In the genomic region with DNA sequence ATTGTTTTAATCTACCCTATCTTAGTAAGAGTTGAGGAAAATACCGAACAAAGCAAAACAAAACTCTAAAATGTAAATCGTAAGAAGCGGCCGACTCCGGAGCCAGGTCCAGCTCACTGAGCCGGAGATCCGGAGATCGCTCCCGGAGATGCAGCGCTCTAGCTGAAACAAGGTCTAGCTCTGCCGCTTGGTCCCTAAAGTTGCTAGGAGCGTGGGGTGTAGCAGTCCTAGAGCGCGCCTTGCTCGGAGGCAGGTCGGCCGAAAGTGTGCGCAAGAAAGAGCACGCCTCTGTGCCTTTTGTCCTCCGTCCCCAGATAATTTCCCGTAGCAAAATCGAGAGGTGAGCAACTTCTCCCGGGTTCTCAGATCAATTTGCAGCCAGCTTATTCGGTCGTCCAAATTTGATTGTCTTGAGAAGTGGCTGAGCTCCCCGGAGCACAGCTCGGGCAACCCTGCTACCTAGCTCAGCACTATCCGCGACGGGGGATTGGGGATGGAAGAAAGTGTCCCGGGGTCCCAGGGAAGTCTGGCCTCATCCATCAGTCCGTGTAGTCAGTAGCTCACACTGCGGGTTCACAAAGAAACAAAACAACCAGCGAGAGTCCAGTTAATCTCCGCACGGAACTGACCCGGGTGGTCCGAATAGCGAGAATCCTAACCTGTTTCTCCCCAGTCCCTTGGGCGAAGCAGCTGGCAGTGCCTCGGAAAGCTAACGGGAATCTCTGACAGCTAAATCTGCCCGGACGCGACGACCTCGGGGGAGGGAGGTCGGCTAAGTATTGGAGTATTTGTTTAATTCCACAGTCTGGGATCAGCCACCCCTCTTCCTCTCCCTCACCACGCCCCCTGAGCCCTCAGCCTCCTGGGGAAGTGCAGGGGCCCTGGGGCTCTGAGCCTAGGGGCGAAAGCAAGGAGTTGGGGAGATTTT, we compare ENCODE assay signal across 8 mouse cellular contexts. TPM values are rescaled to one million over a fixed set of nuclear protein-coding genes. Genes with fewer than 3 reads are reported as not detected.
DNase-seq lines count a peak whose midpoint lies in the region; ATAC-seq and TF ChIP-seq lines count a peak whose summit lies in the region.

No protein-coding gene starts in this region.

- no peak for DNase-seq in heart, postnatal 14 days
- peak; percentile 53 for DNase-seq in brain, embryonic 14.5 days (ENCODE audit: low read depth)
- DNase-seq in hindbrain, embryonic 11.5 days (ENCODE audit: low spot score): peak; percentile 66
- no peak for DNase-seq in frontal cortex, postnatal 10 days (ENCODE audit: low spot score in 2 of 2)
- DNase-seq in thymus, postnatal 25 days: no peak
- DNase-seq in cerebellum, postnatal 4 days (ENCODE audit: low spot score in 2 of 2): no peak

- under 1% methylated on average over 50 of the region's 50 CpGs for WGBS in heart, embryonic 13.5 days
- under 1% methylated on average over 50 of the region's 50 CpGs for WGBS in hindbrain, embryonic 11.5 days
- under 1% methylated on average over 50 of the region's 50 CpGs for WGBS in midbrain, embryonic 15.5 days

- peaks cover 14% of the 10 kb centered on the region for H3K4me1 ChIP-seq in heart, embryonic 13.5 days
- H3K4me1 ChIP-seq in hindbrain, embryonic 11.5 days (replicated peaks; ENCODE audit: control insufficient read depth, insufficient read depth, low read length): no peaks in the 10 kb centered on the region; the same call in 1 of the 2 replicates
- peaks cover 5% of the 10 kb centered on the region; the same call in 1 of the 2 replicates for H3K4me1 ChIP-seq in midbrain, embryonic 15.5 days

- TF ChIP-seq POLR2A in brain, embryonic 14.5 days (IDR thresholded peaks at IDR 0.05; ENCODE audit: borderline replicate concordance, extremely low read depth, insufficient read depth, insufficient read length, poor library complexity, severe bottlenecking): no peak

- H3K27ac ChIP-seq in heart, embryonic 13.5 days (replicated peaks): no peak overlapping the region
- no peak overlapping the region for H3K27ac ChIP-seq in hindbrain, embryonic 11.5 days (ENCODE audit: low read depth, low read length)
- no peak overlapping the region for H3K27ac ChIP-seq in midbrain, embryonic 15.5 days

- intact Hi-C loops in heart, postnatal 14 days (cut with DNase I): no loop called here

- H3K4me2 ChIP-seq in heart, embryonic 13.5 days: peak overlapping the region; percentile 57
- peak overlapping the region; percentile 22; the same call in 1 of the 2 replicates for H3K4me2 ChIP-seq in hindbrain, embryonic 11.5 days (replicated peaks; ENCODE audit: low read depth, low read length)
- no peak overlapping the region for H3K4me2 ChIP-seq in midbrain, embryonic 15.5 days

- H3K9ac ChIP-seq in heart, embryonic 13.5 days: no peak overlapping the region
- no peak overlapping the region for H3K9ac ChIP-seq in hindbrain, embryonic 11.5 days (ENCODE audit: low read depth, low read length)
- no peak overlapping the region for H3K9ac ChIP-seq in midbrain, embryonic 15.5 days

- no peak for TF ChIP-seq CTCF in brain, embryonic 14.5 days (IDR thresholded peaks at IDR 0.05; ENCODE audit: borderline replicate concordance, extremely low read depth, insufficient read depth, insufficient read length)

- ATAC-seq in heart, embryonic 13.5 days (ENCODE audit: extremely low read depth, insufficient number of reproducible peaks, low FRiP score, low TSS enrichment): no peak
- ATAC-seq in hindbrain, embryonic 11.5 days (ENCODE audit: low FRiP score): peak; percentile 28; the same call in 1 of the 2 replicates
- no peak for ATAC-seq in midbrain, embryonic 15.5 days (replicated peaks)

- no peaks in the 10 kb centered on the region for H3K36me3 ChIP-seq in heart, embryonic 13.5 days
- H3K36me3 ChIP-seq in hindbrain, embryonic 11.5 days (ENCODE audit: control insufficient read depth, insufficient read depth, low read length): no peaks in the 10 kb centered on the region
- H3K36me3 ChIP-seq in midbrain, embryonic 15.5 days (replicated peaks): no peaks in the 10 kb centered on the region

- peaks cover 98% of the 10 kb centered on the region for H3K27me3 ChIP-seq in heart, embryonic 13.5 days (replicated peaks)
- peaks cover 95% of the 10 kb centered on the region for H3K27me3 ChIP-seq in hindbrain, embryonic 11.5 days (ENCODE audit: control insufficient read depth, insufficient read depth, low read length)
- H3K27me3 ChIP-seq in midbrain, embryonic 15.5 days (replicated peaks): peaks cover 86% of the 10 kb centered on the region

- no peaks in the 10 kb centered on the region for H3K9me3 ChIP-seq in heart, embryonic 13.5 days
- H3K9me3 ChIP-seq in hindbrain, embryonic 11.5 days (ENCODE audit: control insufficient read depth, low read length): no peaks in the 10 kb centered on the region
- H3K9me3 ChIP-seq in midbrain, embryonic 15.5 days: no peaks in the 10 kb centered on the region

- H3K4me3 ChIP-seq in heart, embryonic 13.5 days: peak overlapping the region; percentile 38
- H3K4me3 ChIP-seq in hindbrain, embryonic 11.5 days (ENCODE audit: low read depth, low read length): peak overlapping the region; percentile 10; the same call in 1 of the 2 replicates
- 0 out of 2 replicates have a peak overlapping the region, but pooled peaks have one; percentile 4 for H3K4me3 ChIP-seq in midbrain, embryonic 15.5 days

RNA-seq across cellular contexts. Expression of gene Tbx15, which starts 0.9 kb away (rescaled TPM):
- 0.09 and 0.14 TPM in 2 replicates for polyA plus RNA-seq in heart, embryonic 13.5 days (2015; fragmentation: Nextera tagmentation; extraction: Ambion mirVana)
- under 1 TPM; 0.10 to 0.48 TPM for total RNA-seq in heart, postnatal 14 days (2021)
- 3.1 and 4.2 TPM in 2 replicates for polyA plus RNA-seq in brain, embryonic 14.5 days (2012; rRNA removed)
- polyA plus RNA-seq in hindbrain, embryonic 11.5 days (2014; fragmentation: Nextera tagmentation; extraction: Ambion mirVana): 4.2 and 4.9 TPM in 2 replicates
- polyA plus RNA-seq in midbrain, embryonic 15.5 days (2015; fragmentation: Nextera tagmentation; extraction: Ambion mirVana): 0.61 and 0.69 TPM in 2 replicates

Comparison
In these comparisons a context has a peak if more than half of its experiments do, and no peak if none do; other contexts are left out.
1. DNase-seq: peak in brain, embryonic 14.5 days (single experiment) and hindbrain, embryonic 11.5 days (single experiment); none in heart, postnatal 14 days (0 of 2), frontal cortex, postnatal 10 days (0 of 2), thymus, postnatal 25 days (single experiment) and cerebellum, postnatal 4 days (0 of 2).
2. Peak in every context shown above with its lines, with median percentiles within 50 percentile points of each other: H3K4me3 ChIP-seq.